Mouse (Mus musculus) C2C12 (cell line): ENCODE data around the gene Tectb. TPM values are rescaled to one million over a fixed set of nuclear protein-coding genes. Genes with fewer than 3 reads are reported as not detected.

Experiments used
- H3K27me3 ChIP-seq: one replicate; pipeline ENCODE4 v1.6.1; 2011; ENCODE audit not compliant: control insufficient read depth, insufficient read depth, insufficient read length
- H3K36me3 ChIP-seq: one replicate; pipeline ENCODE4 v1.6.1; 2011; ENCODE audit not compliant: control insufficient read depth, insufficient read depth
- H3K4me3 ChIP-seq: one replicate; pipeline ENCODE4 v1.5.1; 2011; ENCODE audit warnings: mild to moderate bottlenecking, control low read depth; ENCODE audit not compliant: poor library complexity, insufficient read depth, severe bottlenecking
- H3K79me2 ChIP-seq: one replicate; pipeline ENCODE4 v1.6.1; 2011; ENCODE audit not compliant: control insufficient read depth, insufficient read depth
- H3K79me3 ChIP-seq: one replicate; pipeline ENCODE4 v1.6.1; 2011; ENCODE audit warnings: low read depth, control low read depth
- H3ac ChIP-seq: one replicate; pipeline ENCODE3; 2011; ENCODE audit warnings: low read depth; ENCODE audit not compliant: control insufficient read depth, insufficient read length
- CEBPB ChIP-seq: IDR thresholded peaks from one replicate; pipeline ENCODE4 v1.6.1; 2011; ENCODE audit warnings: low read depth, mild to moderate bottlenecking, control low read depth, moderate library complexity
- CTCF ChIP-seq: IDR thresholded peaks from one replicate; pipeline ENCODE4 v1.5.1; 2011; ENCODE audit not compliant: control insufficient read depth, insufficient read depth, insufficient read length
- FOSL1 ChIP-seq: IDR thresholded peaks from one replicate; pipeline ENCODE4 v1.8.0; 2011; ENCODE audit warnings: mild to moderate bottlenecking, low read length; ENCODE audit not compliant: poor library complexity, insufficient read depth, severe bottlenecking
- MAX ChIP-seq: IDR thresholded peaks from one replicate; pipeline ENCODE4 v1.6.1; 2011; ENCODE audit warnings: mild to moderate bottlenecking, control low read depth
- MYOD1 ChIP-seq: IDR thresholded peaks from one replicate; pipeline ENCODE4 v1.6.1; 2011; ENCODE audit warnings: low read depth; ENCODE audit not compliant: control insufficient read depth, insufficient read length
- MYOG ChIP-seq: IDR thresholded peaks from one replicate; pipeline ENCODE4 v1.6.1; 2011; ENCODE audit not compliant: control insufficient read depth, insufficient read length; ENCODE audit errors: extremely low read depth
- USF1 ChIP-seq: IDR thresholded peaks from one replicate; pipeline ENCODE4 v1.6.1; 2011; ENCODE audit warnings: low read depth, mild to moderate bottlenecking, control low read depth, moderate library complexity
- polyA plus RNA-seq: library from polyadenylated mRNA; unstranded; fragments of >200 nt; fragmentation: generic; extraction: Trizol; gene quantifications from one replicate; pipeline ENCODE4 v1.2.1, GENCODE M21; 2012; ENCODE audit warnings: missing spikeins

The Tectb gene
- polyA plus RNA-seq, 1 experiment, result not detected

DNA sequence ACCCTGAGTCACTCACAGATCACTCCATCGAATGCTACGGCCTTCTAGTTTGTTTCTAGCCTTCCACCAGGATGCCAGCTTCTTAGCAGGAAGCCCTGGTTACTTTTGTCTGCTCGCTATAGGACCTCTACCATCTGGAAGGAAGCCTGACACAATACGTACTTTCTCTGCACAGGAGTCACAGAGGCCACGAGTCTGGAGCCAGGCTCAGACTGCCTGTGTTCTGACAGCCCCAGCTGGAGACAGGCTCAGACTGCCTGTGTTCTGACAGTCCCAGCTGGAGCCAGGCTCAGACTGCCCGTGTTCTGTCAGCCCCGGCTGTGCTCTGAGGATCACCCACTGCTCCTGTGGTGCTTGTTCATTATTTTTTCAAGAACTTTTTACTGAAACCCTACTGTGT lies 42.6 kb upstream of the Tectb start:
- H3K79me3 ChIP-seq, result no peaks in the 10 kb centered on the region
- no peak overlapping the region for H3ac ChIP-seq
- no peaks in the 10 kb centered on the region for H3K36me3 ChIP-seq
- H3K4me3 ChIP-seq, result no peak overlapping the region
- no peaks in the 10 kb centered on the region for H3K27me3 ChIP-seq
- H3K79me2 ChIP-seq, result no peaks in the 10 kb centered on the region
- TF ChIP-seq CTCF (no peak), MYOG (no peak), USF1 (no peak)

DNA sequence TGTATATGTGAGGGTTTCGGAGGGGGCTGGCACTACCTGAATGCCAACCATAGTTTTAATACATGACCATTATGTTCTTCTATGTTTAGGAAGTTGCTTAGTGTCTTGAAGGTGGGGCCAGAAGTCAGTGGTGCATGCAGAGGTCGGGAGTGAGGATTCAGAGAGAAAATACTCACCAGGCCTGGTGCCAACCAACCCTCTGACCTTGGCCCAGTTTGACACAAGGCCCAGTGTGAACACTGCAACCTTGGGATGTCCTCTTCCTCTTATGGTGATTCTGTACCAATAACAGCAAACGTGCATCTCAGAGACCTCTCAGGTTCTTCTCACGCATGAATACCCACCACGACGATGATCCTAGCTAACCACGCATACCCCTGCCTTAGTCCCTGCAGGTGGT lies 42.0 kb upstream of the Tectb start:
- TF ChIP-seq CEBPB, result no peak
- H3K4me3 ChIP-seq, result no peak overlapping the region
- H3ac ChIP-seq, result no peak overlapping the region
- no peaks in the 10 kb centered on the region for H3K36me3 ChIP-seq
- no peaks in the 10 kb centered on the region for H3K79me2 ChIP-seq
- H3K79me3 ChIP-seq, result no peaks in the 10 kb centered on the region
- H3K27me3 ChIP-seq, result no peaks in the 10 kb centered on the region

DNA sequence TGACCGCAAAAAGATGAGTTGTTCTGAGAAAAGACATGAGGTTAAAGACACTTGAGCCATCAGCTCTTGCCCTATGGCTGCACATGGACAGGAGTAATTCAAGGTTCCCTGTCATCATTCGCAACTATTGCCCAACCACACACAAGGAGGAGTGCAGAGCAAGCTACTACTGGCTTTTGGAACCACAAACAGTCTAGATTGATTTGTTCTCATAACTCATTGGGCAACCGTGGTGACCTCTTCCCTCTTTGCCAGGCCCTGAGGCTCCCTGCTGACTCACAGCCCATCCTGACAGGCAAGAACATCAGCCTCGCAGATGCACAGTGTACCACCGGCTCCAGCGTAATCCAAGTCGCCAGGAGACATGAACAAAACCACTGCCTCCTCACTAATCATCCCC lies 41.2 kb upstream of the Tectb start:
- no peaks in the 10 kb centered on the region for H3K79me2 ChIP-seq
- no peaks in the 10 kb centered on the region for H3K27me3 ChIP-seq
- H3ac ChIP-seq, result no peak overlapping the region
- no peaks in the 10 kb centered on the region for H3K79me3 ChIP-seq
- H3K4me3 ChIP-seq, result no peak overlapping the region
- no peaks in the 10 kb centered on the region for H3K36me3 ChIP-seq
- TF ChIP-seq MYOG (no peak), CEBPB (peak; percentile 90), FOSL1 (no peak), MAX (peak; percentile 35), USF1 (no peak)

DNA sequence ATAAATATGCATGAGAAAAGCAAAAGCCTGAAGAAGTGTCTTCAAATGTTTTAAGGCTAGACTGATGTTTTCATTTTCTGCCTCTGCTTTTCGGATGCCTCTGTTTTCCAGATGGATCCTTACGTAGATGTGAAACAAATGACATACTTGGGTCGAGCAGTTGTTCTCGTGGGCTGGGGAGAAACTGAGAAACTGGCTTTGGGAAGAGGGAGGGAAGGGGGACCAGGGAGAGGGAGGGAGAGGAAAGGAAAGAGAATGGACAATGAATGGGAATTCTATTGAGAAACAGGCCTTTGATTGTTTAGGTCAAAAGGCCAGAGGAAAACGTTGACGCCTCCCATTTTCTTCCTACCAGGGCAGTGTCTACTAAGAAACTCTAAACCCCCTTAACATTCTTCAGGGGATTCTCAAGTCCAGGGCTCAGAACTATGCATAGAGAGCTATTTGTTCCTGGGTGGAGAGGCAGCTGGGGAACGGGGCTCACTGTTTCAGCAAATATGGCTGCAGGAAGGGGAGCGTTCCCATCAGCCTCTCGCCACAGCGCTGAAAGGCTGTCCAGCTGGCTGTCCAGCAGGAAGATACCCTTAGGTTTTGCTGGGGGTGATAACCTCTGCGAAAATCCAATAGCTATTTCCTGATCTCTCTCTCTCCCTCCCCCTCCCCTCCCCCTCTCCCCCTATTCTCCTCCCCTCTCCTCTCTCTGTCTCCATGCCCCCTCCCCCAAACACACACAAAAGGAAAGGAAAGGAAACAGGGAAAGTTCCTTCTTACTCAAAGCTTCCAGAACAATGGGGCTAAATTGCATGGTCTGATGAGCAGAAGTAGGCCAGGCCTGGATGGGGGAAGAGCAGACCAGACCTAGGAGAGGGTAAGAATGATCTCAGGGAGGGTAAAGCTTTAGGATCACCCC lies 36.9 kb upstream of the Tectb start:
- Histone ChIP-seq H3K4me3 (no peak overlapping the region), H3K27me3 (peaks cover 12% of the 10 kb centered on the region), H3K36me3 (no peaks in the 10 kb centered on the region), H3ac (no peak overlapping the region), H3K79me2 (no peaks in the 10 kb centered on the region), H3K79me3 (no peaks in the 10 kb centered on the region)
- no peak for TF ChIP-seq MYOG
- no peak for TF ChIP-seq MYOD1
- TF ChIP-seq CTCF, result no peak
- TF ChIP-seq USF1, result no peak
- no peak for TF ChIP-seq CEBPB
- no peak for TF ChIP-seq MAX
- TF ChIP-seq FOSL1, result no peak

DNA sequence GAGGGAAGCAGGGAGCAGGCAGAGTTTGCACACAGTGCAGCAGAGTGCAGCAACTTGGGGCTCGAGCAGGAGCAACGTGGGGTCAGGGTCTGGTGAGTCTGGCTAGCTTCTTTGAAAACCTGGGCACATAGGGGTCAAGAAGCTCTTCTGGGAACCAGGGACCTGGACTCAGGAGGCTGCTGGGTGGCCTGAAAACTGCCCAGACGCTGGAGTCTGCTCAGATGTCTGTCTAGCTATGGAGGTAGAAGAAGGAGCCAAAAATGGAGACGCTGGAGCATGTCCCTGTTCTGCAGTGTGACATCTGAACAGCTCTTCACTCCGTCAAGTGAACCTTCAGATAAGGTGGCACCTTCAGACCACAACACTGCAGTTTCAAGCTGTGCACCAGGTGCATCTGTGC lies 35.8 kb upstream of the Tectb start:
- no peak for TF ChIP-seq CEBPB
- no peak for TF ChIP-seq CTCF
- TF ChIP-seq MAX, result no peak
- TF ChIP-seq MYOD1, result no peak
- no peak for TF ChIP-seq MYOG
- no peak for TF ChIP-seq USF1
- TF ChIP-seq FOSL1, result no peak
- H3ac ChIP-seq, result no peak overlapping the region
- no peak overlapping the region for H3K4me3 ChIP-seq
- no peaks in the 10 kb centered on the region for H3K36me3 ChIP-seq
- H3K79me2 ChIP-seq, result no peaks in the 10 kb centered on the region
- no peaks in the 10 kb centered on the region for H3K79me3 ChIP-seq
- H3K27me3 ChIP-seq, result peaks cover 15% of the 10 kb centered on the region

DNA sequence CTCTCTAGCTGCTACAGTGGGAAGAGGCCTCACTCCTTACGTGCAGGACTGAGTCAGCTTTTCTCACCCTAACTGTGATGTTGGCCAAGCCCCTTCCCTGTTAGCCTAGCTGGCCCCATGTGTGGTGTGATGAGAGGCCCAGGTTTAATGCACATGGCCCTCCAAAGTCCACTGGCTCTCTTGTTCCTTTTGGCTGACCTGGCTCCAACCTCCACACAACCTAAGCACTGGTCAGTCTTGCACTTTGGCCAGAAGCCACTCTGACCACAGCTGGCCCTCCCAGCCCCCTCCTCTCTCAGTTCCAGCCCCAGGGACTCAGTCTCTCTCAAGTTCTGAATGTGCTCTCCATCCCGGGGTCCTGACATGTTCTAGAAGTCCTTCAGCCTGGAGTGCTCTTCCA lies 35.4 kb upstream of the Tectb start:
- peaks cover 15% of the 10 kb centered on the region for H3K27me3 ChIP-seq

More for the DNA sequence above, 35.4 kb upstream of the Tectb start:
- no peaks in the 10 kb centered on the region for H3K79me2 ChIP-seq
- no peaks in the 10 kb centered on the region for H3K79me3 ChIP-seq
- no peak overlapping the region for H3ac ChIP-seq
- no peak overlapping the region for H3K4me3 ChIP-seq
- TF ChIP-seq CEBPB, result no peak
- TF ChIP-seq MYOD1, result no peak
- TF ChIP-seq CTCF, result no peak
- no peak for TF ChIP-seq USF1
- TF ChIP-seq FOSL1, result no peak
- no peak for TF ChIP-seq MAX
- TF ChIP-seq MYOG, result no peak
- no peaks in the 10 kb centered on the region for H3K36me3 ChIP-seq
